Mouse (Mus musculus) yolk sac, embryonic 10.5 days (tissue): ENCODE measurements at regions not wholly inside any gene's neighbourhood (a gene's known extent, or its start where the extent isn't known, plus 50 kb on each side); places are given as distances from the start of the nearest gene placed in this dataset.

Experiments
- DNase-seq: peaks from one replicate; pipeline ENCODE4 v3.0.0-alpha.2; 2017; ENCODE audit warnings: low spot score

DNA sequence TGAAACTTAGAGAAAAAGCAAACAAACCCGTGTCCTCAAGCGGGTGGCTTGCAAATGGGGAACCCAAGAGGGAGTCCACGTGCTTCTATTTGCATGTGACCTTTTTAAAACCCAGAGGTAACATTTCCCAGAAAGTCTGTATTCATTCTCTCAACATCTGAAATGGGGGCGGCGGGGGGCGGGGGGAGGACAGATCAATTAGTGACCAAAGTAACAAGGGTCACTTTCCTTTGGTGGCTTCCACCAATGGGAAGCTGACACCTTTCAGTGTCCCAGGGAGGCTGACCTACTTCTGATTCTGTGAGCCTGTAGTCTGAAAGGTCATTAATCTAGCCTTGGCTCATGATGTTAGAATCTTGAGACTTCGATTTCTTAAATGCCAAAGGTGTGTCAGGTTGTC lies 236.0 kb downstream of the Gm11011 start:
- no peak for DNase-seq

DNA sequence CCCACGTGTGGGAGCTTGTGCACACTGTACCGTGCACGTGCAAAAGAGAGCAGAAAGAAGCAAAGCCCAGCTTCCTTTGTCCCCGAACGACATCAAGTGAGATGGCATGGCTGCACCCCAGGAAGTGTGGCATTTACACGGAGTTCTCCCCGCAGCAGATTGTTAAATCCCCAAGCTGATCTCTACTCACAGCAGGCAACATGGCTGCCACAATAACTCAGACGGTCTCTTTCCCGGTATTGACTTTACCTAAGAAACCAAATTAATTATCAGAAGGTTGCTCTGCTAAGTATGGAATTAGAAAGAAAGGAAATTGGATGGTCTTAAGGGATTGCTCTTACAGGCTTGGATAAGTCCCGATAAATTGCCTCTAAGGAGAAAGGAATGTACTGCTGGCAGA lies 241.4 kb downstream of the Gm11011 start:
- no peak for DNase-seq

DNA sequence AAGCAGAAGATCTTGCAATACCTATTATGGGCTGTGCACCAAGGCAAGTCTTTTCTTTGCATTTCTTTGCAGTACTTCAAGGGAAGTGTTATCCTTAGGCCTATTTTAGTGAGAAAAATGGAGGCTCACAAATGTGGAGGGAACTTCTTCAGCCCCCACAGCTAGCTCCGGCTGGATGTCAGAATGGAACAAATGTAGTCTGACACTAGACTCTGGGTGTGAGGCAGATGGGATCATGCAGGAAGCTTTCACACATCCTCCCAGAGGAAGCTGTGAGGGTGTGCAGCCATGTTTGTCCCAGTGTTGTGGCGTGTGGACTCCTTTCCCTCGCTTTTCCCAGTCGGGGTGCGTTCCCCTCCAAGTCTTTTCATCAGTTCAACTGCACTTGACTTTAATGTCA lies 268.0 kb downstream of the Gm11011 start:
- no peak for DNase-seq

DNA sequence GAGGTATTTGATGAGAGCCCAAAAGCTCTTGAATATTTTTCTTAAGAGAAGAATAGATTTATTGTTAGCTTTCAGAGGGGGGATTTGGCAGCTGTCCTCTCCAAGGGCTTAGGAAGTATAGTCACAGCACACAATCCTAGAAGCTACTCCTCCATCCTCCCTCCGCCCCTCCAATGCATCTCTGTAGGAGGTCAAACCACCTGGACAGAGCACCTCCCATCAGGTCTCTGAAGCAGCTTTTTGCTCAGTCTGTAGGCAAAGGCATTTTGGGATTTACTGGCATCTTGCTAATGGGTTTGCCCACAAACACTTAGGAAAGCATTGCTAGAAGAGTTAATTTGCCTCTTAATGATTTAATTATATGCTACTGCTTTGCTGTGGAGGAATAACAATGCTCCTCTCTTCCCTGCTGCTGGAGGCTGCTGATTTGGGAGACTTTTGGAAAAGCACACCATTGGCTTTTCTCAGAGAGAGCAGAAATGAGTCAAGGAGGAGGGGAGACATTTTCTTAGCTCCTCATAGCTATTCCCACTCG lies 273.1 kb downstream of the Gm11011 start:
- no peak for DNase-seq

DNA sequence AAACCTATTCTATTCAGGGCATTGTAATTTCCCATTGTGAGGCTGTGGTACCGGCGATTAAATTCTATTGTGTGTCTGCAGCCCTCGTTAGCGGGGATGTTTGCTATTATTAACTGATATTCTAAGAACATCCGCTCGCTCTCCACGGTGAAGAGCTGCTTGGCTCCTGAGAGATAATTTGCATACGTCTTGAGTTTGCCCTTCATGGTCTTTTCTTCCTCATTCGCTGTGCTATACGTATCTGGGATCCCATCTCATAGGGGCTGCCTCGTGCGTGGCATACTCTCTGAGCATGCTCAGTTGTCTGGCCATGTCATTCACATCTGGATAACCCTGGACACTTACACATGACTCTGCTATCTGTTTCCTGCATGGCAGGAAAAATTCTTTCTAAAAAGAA lies 275.7 kb downstream of the Gm11011 start:
- DNase-seq: no peak

DNA sequence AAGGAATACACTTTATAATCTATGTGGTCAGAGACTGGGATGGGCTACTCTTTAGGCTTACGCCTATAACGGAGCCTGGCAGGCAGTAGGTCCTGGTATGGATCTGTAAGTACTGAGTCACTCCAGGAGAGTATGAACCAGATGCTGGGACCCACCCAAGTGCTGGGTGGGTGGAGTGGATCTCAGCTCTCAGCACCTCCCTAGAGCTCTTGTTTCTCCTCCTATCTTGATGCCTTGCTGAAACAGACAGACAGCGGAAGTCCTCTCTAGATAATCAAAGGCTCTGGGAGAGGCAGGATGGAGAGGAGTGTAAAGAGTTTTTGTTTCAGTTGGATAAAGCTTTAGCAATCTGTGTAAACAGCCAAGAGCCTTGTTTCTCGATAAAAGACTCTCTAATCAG lies 276.2 kb downstream of the Gm11011 start:
- no peak for DNase-seq

DNA sequence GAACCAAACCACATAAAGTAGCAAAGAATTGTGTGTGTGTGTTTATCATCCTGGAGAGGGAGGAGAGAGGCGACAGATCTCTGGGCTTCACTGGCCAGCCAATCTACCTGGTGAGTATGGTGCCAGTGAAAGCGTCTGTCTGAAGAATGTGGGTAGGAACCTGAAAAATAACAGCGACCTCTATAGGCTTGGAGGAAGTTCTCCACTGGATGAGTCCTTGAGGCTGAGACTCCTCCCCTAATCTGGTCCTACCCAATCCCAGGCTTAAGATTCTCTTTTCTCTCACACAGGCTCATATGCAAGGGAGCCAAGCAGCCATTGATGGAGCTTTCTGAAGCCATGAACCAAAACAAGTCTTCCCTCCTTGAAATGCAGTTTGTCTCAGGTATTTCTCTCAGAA lies 283.2 kb downstream of the Gm11011 start:
- no peak for DNase-seq

DNA sequence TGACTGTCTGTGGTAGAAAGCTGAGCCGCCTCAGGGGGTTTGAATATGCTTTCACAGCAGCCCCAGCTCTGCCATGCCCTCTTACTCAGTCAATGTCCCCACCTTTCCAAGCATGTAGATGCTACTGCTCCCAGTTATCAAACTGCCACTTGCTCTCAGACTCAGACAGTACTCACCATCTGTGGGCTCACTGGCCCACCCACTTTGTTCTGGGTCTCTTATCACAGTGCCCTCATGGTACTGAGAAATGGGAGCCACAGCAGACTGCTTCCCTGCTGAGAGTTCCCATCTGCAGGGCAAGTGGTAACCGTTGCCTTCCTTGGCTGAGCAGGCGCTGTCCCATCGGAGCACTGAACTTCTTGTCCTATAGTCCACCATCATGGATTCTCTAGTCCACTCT lies 286.6 kb downstream of the Gm11011 start:
- no peak for DNase-seq

DNA sequence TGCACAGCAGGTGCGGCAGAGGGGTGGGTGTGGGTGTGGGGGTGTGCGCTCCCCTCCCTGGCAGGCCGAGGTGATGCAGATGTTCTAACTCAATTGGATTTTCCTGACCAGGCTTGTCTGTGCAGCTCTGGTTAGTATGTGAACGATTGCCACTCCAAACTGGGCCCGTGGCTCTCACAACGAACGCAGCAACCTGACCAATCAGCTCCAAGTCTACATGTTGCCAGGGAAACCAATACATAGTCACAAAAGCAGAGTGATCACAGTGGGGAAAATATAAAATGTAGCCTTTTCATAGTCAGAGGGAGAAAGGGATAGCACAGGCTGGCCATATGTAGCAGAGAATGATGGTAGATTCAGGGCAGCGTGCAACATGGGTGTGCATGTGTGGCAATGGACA lies 287.1 kb downstream of the Gm11011 start:
- no peak for DNase-seq

DNA sequence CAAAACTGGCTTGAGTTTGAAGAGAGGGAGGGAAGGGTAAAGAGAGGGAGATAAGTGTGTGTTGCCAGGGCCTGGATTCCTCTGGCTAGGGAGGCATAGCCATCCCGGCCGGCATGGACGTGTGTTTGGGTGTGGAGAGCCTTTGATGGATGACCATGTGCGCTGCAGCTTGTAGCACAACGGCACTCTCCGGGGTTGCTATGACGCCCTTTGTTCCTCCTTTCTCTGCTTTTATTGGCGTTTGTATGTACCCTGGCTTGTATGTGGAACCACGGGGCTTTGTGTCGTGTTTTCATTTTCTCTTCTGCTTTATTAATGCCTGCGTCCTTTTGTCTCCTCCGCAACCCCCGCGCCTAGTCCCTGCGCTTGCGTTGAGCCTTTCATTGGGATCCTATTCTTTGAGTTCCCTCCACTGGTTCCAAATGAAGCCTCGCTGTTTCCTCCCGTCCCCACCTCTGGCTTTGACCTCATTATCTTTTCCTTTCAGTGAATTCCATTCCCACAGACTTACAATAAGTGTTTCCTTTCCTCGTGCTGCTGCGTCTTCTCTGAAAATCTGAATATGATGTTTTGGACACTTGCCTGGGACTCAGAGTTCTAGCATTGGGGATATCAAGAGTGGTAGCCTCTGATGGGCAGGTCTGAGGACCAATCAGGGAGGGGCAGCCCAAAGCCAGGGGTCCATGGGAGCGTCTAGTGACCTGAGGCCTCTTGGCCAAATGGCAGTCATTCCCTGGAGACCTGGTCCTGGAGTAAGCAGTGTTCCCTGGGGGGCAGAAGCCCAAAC lies 289.5 kb downstream of the Gm11011 start:
- peak; percentile 10 for DNase-seq

DNA sequence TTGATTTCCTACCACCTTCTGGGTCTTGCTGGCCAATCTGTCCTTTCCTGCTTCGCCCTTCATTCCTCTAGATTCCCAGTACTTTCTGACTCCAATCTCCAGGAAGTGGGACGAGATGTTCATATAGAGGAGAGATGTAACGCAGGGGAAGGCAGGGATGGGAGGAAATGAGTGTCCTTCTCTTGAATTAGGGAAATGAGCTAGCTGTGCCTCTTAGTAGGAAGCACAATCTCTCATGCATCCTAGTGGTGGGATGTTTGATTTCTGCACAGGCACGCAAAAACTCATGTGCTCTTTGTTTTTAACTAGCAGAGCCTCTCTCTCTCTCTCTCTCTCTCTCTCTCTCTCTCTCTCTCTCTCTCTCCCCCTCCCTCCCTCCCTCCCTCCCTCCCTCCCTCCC lies 290.3 kb downstream of the Gm11011 start:
- no peak for DNase-seq

DNA sequence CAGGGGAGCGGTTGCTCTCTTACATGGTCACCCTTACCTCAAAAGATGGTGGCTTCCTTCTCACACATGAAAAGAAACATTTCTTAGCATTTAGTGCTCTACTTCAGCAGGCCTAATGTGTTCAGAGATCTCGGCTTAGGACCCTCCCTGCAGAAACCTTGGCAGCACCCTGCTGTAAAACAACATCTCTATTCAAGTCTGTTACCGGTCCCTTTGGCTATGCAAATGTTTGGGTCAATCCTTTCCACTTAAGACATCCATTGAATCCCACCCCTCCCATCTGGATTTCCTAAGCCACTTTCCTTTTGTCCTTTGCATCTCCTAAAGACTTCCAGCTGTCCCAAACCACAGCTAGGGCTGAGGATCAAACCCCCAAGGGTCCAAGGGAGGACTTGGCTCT lies 294.2 kb downstream of the Gm11011 start:
- DNase-seq: no peak

DNA sequence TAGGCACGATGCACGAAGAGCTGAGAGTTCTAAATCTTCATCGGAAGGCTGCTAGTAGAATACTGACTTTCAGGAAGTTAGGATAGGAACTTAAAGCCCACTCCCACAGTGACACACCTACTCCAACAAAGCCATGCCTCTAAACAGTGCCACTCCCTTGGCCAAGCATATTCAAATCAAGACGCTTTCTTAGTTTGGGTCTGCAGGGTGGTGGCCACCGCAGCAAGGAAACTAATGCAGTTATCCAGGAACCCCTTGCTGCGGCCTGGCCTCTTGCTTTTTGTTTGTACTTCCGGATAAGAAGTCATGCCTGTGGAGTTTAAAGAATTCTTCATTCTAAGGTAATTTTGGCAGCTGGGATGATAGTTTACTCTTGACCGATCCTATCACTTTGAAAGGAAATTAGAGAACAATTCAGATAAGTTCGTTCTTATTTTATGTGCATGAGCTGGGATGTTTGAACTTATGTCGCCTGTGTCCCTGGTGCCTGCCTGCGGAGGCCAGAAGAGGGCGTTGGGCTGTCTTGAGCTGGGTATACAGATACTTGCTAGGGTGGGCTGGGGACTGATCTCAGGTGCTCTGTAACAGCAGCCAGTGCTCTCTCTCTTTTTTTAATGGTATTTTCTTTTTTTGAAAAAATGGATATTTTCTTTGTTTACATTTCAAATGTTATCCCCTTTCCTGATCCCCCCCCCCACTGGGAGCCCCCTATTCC lies 298.5 kb downstream of the Gm11011 start:
- no peak for DNase-seq

DNA sequence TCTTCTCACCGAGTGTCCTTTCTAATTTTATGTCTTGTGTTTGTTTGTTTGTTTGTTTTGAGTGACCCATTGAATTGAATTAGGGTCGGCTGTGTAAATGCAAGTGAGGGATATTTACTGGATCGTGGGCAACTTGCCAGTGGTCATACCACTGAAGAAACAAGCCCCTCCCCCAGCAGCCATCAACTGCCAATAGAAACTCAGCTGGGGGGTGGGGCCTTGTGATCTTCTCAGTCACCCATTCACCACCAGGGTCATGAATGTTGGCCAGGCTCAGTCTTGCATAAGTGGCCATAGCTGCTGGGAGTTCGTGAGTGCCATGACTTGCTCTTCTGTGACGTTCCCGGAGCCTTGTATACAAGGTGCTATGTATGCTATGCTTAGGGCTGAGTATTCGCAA lies 300.8 kb downstream of the Gm11011 start:
- no peak for DNase-seq

DNA sequence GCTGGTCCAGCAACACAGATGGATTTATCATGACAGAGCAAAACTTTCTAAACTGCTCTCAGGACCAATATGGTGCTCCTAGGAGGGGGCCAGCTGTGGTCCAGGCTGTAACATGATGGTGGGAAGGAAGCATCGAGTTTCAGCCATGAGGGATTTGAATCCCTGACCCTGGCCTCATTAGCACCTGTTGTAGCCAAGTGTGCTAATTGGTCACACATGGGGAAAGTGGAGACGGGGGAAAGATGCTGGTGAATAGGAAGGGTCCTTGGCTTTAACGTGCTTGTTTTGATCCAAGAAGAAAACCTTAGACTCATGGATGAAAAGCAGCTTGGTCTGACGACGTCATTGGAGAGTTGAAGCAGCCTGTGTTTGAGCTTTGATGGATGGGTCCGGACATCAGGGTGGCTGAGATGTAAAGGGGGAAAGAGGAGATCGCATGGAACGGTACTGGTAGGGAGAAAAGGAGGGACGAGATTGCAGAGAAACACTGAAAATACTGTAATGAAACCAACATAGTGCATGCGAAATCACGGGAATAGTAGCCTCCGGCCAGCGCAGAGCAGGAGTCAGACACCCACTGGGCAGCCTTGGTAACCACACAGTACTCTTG lies 304.9 kb downstream of the Gm11011 start:
- no peak for DNase-seq

DNA sequence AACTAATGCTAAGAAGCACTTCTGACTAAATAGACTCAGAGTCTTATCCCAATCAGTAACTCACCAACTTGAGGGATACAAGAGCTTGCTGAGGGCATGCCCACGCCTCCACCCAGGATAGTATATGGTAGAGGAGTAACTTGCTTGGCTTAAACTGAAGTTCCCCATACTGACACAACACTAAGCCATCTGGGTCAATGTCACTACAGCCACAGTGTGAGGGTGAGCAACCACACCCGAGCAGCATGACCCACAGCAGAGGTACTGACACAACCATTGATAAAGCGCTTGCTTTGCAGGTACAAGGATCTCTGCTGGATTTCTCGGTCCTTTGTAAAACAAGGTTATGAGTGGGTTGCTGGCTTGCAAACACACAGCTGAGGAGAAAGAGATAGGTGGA lies 312.2 kb downstream of the Gm11011 start:
- no peak for DNase-seq

DNA sequence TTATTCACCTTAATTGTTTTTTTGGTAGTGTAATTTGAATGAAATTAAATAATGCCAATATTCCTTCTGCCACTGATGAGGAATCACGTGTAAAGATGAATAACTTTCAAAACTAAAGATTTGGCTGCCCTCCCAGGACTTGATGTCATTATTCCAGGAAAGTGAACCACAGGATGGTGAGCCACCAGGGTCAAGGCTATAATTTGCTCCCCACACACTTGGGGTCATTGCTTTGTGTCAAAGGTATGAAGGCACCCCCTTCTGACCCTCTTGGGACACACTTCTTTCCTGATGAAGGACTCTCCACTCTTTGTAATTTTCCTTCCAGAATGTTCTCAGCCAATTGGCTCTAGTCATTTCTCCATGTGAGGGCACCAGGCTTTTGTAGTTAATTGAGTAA lies 313.4 kb downstream of the Gm11011 start:
- no peak for DNase-seq

DNA sequence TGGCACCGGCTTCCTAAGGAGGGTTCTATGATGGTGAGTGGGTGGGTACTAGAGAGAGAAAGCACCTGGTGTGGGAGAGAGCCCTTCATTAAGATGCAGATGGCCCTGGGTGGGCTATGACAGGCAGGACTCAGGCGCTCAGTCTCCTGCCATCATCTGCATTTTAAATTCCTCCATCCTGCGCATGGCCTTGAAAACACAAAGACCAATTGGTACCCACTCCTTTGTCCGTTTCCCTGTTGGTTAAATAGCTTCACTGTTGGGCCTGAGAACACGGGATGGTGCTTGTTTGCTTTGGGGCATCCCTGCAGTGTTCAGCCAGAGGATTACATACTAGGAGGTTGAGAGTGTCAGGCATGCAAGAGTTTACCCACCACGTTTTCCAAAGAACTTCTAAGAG lies 314.9 kb downstream of the Gm11011 start:
- no peak for DNase-seq

DNA sequence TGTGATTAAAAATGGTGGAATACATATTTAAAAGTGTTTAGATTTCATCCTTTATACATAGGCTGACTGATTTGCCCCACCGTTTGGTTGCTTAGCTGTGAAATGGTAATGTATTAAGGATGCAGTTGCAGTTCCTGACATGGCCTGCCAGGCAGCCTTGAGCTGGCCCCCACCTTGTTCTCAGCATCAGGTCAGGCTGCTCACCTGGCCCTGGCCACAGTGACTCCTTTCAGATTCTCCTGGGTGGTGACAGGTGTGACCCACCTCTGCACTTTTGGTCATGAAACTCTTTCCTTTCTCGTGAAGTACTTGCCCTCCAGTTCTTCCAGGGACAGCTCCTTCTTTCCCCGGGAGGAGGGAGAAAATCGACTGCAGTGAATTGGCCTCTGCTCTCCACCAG lies 315.5 kb downstream of the Gm11011 start:
- no peak for DNase-seq

DNA sequence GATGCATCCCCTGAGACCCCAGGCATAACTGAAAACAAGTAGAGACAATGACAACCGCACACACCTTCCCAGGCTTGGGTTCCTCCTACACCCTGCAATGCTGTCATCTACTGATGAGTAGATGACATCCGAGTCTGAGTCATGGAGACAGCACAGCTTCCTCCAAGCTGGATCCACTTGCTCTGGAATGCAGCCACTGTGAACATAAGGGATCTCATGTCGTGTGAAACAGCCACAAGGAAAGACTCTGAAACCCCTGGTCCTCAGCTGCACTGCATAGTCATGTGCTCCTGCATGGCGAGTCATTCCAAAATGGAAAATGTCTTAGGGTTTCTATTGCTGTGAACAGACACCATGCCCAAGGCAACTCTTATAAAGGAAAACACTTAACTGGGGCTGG lies 305.2 kb upstream of the Zfp64 start:
- no peak for DNase-seq

DNA sequence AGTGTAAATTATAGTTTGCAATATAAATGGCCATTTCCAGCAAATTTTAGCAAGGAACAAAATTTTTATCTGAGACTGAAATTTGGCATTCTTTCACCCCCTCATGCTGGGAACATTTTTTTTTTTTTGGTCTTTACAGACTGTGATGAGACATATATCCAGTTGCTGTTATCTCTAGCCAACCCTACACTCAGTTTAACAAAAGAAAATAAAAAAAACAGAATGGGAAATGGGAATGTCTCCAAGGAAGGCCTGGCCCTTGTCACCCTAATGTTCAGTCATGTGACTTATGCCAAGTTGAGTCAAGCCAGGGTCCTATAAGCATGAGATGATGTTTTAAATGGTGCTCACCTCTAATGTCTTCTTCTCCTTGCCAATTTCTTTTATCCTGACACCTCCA lies 289.2 kb upstream of the Zfp64 start:
- no peak for DNase-seq

DNA sequence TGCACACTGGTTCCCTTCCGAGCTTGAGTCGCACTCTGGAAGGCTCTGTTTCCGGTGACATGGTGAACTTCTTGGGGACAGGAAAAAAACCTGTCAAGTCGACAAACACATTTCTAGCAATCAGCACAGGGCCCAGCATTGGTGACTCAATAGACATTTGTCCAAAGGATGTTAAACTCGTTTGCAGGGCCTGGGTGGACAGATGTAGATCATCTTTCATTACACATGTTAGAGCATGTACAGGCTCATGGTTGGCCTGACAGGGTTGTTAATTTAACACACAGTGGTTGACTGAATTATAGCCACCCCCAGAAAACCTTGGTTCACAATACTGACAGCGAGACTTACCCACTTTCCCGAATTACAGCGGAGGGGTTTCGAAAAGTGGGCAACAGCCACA lies 288.6 kb upstream of the Zfp64 start:
- DNase-seq: no peak

DNA sequence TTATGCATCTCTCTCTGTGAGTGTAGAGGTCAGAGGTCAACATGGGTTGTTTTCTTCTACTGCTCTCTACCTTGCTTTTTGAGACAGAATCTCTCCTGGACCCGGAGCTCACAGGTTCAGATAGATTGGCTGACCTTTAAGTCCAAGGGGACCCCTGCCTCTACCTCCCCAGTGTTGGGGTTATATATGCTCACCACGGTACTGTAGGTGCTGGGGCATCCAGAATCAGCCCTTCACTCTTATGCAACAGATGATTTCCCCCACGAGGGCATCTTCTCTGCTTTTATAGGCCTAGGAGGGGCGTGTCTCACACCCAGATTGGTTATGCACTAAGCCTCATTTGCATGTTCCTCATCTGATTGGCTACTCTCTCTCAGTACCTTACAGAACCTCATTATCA lies 282.5 kb upstream of the Zfp64 start:
- no peak for DNase-seq
